In the genomic region with DNA sequence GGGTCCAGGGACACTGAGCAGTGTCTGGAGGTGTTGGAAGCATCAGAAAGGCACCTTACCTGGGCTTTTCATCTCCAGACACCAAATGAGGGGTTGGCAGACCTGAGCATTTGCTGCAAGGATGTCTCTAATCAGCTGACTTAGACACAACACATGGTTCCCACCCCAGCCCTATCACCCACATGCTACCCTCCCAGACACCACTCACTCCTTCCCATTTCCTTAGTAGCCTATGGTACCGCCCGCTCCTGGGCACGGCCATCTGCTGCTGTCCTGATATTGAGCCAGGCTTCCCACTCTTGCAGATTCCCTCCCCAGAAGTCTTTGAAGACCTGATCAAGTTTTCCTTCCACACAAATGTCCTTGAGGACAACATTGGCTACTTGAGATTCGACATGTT, we compare ENCODE assay signal across 26 mouse cellular contexts. TPM values are rescaled to one million over a fixed set of nuclear protein-coding genes. Genes with fewer than 3 reads are reported as not detected.
"Had no signal": no experiment of that assay in that cellular context is flagged by ENCODE, and none has a peak within 500 bp of the region (broad histone marks: within the 10 kb centered on the region; RNA-seq: fewer than 3 reads in every experiment).

No protein-coding gene starts in this region.

- DNase-seq: gastrocnemius, postnatal 14 days; gastrocnemius, postnatal 36 days; heart, adult 18-20 months; heart, postnatal 10 days; heart, postnatal 36 days; kidney, adult 11 months; kidney, adult 2 months; kidney, adult 9 months; kidney, postnatal 14 days; kidney, postnatal 36 days; layer of hippocampus, adult 9-11 months; layer of hippocampus, postnatal 36 days; left cerebral cortex, postnatal 4 days had no signal

- ATAC-seq: hindbrain, postnatal 0 days; intestine, embryonic 16.5 days; liver, embryonic 12.5 days had no signal

RNA-seq across cellular contexts. Expression of a gene that starts 4.4 kb away (rescaled TPM):
- total RNA-seq: gastrocnemius, adult 18-20 months; gastrocnemius, adult 8-10 months; gastrocnemius, postnatal 14 days; gastrocnemius, postnatal 36 days; heart, adult 18-20 months; heart, adult 8-10 months; heart, postnatal 10 days; heart, postnatal 36 days; hematopoietic stem cell, adult 5-6 weeks; left cerebral cortex, adult 2 months; left cerebral cortex, postnatal 14 days; liver, adult 2 months had no signal

RNA-seq across cellular contexts. Expression of a gene that starts 17.3 kb away (rescaled TPM):
- total RNA-seq: gastrocnemius, adult 18-20 months; gastrocnemius, adult 8-10 months; gastrocnemius, postnatal 14 days; gastrocnemius, postnatal 36 days; hematopoietic stem cell, adult 5-6 weeks; layer of hippocampus, adult 18-20 months; layer of hippocampus, adult 8-10 months; layer of hippocampus, postnatal 14 days; layer of hippocampus, postnatal 36 days; left cerebral cortex, adult 2 months; left cerebral cortex, postnatal 14 days; left cerebral cortex, postnatal 4 days had no signal

RNA-seq across cellular contexts. Expression of a gene that starts 20.4 kb away (rescaled TPM):
- total RNA-seq: gastrocnemius, adult 18-20 months; gastrocnemius, postnatal 36 days; heart, adult 8-10 months; heart, postnatal 36 days; hematopoietic stem cell, adult 5-6 weeks had no signal

RNA-seq across cellular contexts. Expression of a gene that starts 34.8 kb away (rescaled TPM):
- total RNA-seq: hematopoietic stem cell, adult 5-6 weeks had no signal

RNA-seq across cellular contexts. Expression of a gene that starts 56.8 kb away (rescaled TPM):
- total RNA-seq: gastrocnemius, adult 18-20 months; gastrocnemius, adult 8-10 months; gastrocnemius, postnatal 14 days; gastrocnemius, postnatal 36 days; heart, adult 18-20 months; heart, adult 8-10 months; heart, postnatal 10 days; heart, postnatal 36 days; hematopoietic stem cell, adult 5-6 weeks; hindbrain, postnatal 0 days; layer of hippocampus, adult 18-20 months; layer of hippocampus, adult 8-10 months; layer of hippocampus, postnatal 14 days; layer of hippocampus, postnatal 36 days; left cerebral cortex, adult 2 months; left cerebral cortex, postnatal 14 days; left cerebral cortex, postnatal 4 days; liver, adult 2 months had no signal
